Mouse (Mus musculus) activated CD4-positive, CD25-positive, alpha-beta regulatory T cell, adult 4 months (primary cell): ENCODE results near the gene Pts. TPM values are rescaled to one million over a fixed set of nuclear protein-coding genes. Genes with fewer than 3 reads are reported as not detected.

Source experiments
- ATAC-seq: one replicate; pipeline ENCODE4 v1.8.0; 2017
- polyA plus RNA-seq, 2 experiments: library from polyadenylated mRNA; unstranded; fragments of 100-300 nt; shearing (Covaris generic); gene quantifications; one replicate each; pipeline ENCODE4 v1.2.1; 2017

The Pts gene
- polyA plus RNA-seq, 2 experiments from 2014 or later, result 117 to 121 TPM

DNA sequence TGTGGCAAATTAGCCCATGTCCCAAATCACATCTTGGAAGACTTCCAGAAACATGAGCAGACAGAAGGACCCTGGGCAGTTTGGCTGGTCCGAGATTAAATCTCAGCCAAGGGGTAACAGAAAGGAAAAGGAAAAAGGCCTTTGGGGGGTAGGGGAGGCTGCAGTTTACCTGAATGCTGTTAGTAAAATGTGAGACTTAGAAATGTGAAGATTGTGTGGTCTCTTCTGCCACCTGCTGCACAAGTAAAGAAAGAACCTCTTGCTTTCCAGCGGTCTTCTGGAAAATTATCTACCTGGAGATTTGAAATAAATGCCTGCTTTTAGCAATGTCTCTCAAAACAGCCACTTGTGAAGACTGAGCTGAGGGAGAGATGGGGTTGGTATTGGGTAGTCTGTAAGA, 2.4 kb upstream of the Pts start:
- no peak for ATAC-seq

DNA sequence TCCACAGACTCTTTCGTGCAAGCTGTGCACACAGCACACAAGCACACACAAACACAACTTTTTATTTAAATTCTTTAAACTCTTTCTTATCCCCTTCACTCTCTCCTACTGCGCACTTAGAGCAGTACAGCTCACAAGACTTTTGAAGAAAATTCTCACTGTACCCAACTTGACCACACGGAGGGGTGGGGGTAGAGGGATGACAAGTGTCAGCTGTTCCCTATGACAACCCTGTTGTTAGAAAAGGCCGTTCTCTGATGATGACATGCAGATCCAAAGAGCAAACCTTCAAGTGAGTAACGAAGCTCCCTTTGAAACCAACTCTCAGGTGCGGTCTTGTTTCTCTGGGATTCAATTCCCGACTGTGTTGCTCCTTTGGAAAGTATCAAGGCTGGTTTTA, 664 bp downstream of the Pts start:
- ATAC-seq, result no peak

GRCm38 (mm10) chr9:50525585-50525984, 2.9 kb downstream of the Pts start:
- ATAC-seq, result no peak

DNA sequence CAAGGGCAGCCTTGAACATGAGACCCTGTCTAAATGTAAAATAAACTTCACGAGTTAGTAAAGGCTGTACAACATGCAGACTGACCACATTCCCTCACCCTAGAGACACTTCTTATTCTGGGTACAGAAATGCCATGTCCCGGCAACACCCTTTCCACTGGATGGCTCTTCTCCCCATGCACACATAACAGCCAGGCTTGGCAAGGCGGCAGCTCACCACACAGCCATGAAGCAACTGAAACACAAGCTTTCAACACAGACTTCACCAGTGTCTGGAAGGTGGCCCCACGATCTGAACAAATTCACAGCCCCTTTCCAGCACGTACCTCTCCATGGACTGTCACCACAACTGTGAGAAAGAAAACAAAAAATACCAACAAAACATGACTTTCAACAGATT, 3.6 kb downstream of the Pts start:
- no peak for ATAC-seq

GRCm38 (mm10) chr9:50522574-50522973, 6.0 kb downstream of the Pts start:
- no peak for ATAC-seq

- ATAC-seq, result no peak
Observed at GRCm38 (mm10) chr9:50521562-50521961, 7.0 kb downstream of the Pts start.

DNA sequence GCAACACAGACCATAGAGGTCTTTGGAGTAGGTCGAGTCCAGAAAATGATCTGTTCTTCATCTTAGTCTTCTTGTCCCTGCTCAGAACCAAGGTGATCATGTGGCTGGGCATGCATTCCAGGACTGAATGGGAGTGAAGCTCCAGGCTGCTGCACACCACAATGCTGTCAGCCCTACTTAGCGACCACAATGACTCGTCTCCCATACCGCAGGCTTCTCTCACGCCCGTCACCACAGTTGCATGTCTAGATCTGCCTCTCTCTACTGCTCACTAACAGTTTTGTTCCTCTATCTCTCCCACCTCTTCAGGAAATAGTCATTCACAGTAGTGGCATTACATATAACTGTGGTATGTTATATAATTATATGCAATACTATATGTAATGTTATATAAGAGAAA, 7.8 kb downstream of the Pts start:
- ATAC-seq, result no peak

- no peak for ATAC-seq
Observed at GRCm38 (mm10) chr9:50518781-50519180, 9.7 kb downstream of the Pts start.

GRCm38 (mm10) chr9:50515462-50515861, 13.1 kb downstream of the Pts start:
- no peak for ATAC-seq

GRCm38 (mm10) chr9:50507570-50507969, 21.0 kb downstream of the Pts start:
- no peak for ATAC-seq

- ATAC-seq, result no peak
Observed at GRCm38 (mm10) chr9:50505405-50505804, 23.1 kb downstream of the Pts start.

- ATAC-seq, result no peak
Observed at GRCm38 (mm10) chr9:50502949-50503348, 25.6 kb downstream of the Pts start.

DNA sequence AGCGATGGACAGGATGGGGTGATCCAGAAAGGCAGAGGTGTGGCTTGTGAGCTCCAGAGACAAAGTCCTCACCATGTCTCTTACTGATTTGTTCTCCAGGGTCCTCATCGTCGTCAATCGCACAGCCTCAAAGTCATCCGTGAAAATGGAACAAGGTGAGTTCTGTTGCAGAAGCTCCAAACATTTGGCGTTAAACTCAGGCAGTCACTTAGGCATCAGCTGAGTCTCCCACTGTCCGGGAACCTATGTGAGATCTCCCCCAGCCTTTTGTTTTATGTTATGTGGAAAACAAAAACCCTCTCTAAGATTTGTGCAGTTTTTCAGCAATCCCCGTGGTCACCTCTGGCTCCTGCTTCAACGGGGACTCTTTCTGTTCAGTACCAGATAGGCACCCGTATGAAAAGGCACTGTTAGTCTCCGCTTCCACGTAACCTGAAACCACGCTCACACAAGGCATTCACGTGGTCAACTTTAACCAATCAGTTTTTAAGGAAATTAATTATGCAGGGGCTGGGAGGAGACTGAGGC, 27.5 kb downstream of the Pts start:
- no peak for ATAC-seq

DNA sequence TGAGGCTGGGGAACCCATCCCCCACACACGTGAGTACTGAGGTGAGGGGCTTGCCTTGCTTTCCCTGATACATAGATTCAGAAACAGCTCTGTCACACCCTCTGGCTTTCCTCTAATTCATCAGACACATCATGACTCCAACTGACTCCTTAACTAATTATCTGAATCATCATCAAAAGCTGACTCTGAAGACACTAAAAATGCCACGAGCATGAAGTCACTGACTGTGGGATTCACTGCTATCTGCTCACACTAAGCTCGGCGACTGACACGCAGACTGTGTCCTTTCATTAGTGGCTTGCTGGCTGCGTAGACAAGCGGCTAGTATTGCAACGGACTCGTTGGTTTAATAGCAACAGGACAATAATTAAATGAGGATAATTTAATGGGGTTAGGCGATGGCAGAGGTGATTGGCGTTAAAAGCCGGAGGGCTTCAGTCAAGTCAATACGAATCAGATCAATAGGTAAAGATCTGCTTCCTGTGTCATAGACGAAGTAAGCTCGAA, 28.0 kb downstream of the Pts start:
- no peak for ATAC-seq

DNA sequence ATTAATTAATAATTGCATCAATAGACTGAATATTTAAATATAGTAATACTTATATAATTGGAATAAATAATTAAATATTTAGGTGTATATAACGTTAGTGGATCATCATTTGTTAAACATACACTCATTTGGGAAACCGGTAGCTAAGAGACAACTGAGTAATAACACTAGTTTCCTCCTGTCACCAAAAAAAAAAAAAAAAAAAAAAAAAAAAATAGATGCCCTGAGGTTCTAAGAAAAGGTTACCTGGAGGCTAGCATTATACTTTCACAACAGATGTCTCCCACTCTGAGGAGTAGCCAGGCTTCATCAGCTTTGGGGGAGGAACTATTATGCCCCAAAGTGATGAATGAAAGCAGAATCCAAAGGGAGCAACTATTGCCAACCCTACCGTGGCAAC, 28.7 kb downstream of the Pts start:
- no peak for ATAC-seq

DNA sequence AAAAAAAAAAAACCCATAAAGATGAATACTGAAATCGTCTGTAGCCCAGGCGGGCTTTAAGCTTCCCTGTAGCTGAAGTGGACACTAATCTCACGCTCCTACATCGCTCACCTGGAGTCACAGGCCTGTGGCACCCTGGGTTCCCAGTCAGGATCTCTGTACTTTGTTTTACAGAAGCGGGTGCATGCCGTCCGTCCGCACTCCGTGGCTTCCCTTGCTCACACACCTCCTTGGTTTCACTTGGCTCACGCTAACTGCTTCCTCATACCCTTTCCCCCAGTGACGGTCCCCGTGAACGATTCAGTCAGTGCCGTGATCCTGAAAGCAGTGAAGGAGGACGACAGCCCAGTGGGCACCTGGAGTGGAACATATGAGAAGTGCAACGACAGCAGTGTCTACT, 29.7 kb downstream of the Pts start:
- ATAC-seq, result no peak

DNA sequence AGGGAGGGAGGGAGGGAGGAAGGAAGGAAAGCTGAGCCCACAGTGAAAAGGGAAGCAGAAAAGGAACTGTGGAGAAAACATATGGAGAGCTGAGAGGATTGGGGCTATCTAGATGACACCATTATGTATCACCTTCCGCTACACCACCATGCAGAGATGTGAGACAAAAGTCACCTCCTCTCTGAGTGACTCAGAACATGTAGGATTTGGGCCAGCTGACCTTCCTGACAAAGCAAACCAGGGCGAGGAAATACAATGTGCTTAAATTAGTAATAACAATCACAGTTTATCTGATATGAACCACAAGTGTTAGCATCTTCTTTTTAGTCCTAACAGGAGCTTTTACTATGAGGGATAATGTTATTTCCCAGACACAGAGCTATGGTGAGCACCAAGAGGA, 31.0 kb downstream of the Pts start:
- ATAC-seq, result no peak

- no peak for ATAC-seq
Observed at GRCm38 (mm10) chr9:50497076-50497475, 31.4 kb downstream of the Pts start.

GRCm38 (mm10) chr9:50496546-50496945, 32.0 kb downstream of the Pts start:
- ATAC-seq, result no peak

DNA sequence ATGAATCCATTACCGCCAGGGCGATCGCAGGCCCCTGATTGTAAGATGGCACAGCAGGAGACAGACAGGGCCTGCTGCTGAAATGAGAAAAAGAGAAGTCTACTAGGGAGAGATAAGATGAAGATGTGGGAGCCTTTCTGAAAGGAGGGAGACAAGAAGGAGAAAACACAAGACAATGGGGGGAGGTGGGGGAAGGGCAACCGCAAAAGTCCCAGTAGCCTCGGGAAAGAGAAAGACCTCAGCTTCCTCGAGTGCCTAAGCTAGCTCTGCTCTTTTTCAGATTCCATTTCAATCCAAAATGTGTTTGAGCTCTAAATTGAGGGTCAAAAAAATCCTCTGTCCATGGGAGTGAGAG, 32.4 kb downstream of the Pts start:
- no peak for ATAC-seq

DNA sequence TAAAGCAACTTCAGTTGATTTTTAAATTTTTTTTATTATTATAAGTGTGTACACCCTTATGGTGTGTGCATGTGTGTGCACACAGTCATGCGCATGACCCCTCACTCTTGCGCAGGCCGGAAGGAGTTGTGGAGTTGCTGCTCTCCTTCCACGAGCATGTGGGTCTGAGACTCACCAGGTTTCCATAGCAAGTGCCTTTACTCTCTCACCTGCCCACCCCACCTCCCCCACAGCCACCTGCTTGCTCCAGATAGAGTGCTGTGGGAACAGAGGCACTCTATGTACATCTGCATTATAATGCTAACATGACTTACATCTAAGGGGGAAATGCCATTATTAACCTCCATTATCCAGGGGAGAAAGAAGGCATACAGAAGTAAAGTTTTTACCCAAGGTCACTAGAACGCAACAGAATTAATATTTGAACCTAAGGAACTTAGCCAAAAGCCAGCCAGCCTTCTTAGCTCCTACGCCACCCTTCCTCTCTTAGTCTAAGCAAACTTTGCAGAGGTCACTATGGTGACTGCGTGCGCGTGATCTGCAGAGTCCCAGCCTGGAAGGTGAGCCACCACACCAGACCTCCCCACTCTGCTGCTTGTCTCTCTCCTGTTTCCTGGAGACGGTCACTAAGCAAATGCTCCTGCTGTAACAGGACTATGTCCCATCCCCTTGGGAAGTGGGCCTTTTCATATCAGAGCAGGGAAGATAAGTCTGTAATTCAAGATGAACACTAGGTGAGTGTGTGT, 32.9 kb downstream of the Pts start:
- ATAC-seq, result no peak

- no peak for ATAC-seq
Observed at GRCm38 (mm10) chr9:50494311-50494710, 34.2 kb downstream of the Pts start, which contains the start of gene Plet1. TSS of gene Plet1 (plus strand) at chr9:50494525.

DNA sequence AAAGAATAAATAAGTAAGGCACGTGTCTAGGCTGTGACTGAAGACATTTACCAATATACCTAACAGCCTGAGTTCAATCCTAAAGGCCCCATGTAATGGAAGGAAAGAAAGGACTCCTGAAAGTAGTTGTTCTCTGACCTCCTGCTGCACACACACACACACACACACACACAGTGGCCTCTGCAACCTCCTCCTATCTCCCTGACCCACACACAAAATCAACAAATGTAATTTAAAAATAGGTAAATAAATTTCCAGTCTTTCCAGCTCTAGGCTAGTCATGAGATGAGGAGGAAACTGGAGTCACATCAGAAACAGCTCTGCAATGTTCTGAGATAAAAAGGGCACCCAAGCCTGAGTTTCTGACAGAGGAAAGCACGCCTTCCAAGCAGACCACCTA, 34.7 kb downstream of the Pts start:
- ATAC-seq, result no peak

DNA sequence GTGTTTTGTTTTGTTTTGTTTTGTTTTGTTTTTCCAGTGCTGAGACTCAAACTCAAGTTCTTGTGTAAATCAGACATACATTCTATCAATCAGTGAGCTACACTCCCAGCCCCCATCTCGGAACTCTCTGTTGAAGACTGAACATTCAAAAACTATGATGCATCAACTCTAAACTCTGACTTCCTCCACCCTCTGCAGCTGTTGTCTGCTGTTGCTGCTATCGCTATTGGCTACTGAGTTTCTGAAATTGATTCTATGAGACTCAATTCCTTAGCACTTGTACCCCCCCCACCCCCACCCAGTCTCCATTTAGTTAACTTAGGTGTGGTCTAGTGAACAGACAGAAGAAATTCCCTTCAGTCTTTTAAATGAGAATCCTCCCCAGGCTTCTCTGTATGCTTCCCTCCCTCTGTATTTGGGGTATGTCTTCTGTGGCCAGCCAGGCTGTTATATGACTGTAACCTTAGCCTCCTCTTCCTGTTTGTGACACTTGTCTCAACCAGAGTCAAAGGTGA, 36.9 kb downstream of the Pts start:
- no peak for ATAC-seq

DNA sequence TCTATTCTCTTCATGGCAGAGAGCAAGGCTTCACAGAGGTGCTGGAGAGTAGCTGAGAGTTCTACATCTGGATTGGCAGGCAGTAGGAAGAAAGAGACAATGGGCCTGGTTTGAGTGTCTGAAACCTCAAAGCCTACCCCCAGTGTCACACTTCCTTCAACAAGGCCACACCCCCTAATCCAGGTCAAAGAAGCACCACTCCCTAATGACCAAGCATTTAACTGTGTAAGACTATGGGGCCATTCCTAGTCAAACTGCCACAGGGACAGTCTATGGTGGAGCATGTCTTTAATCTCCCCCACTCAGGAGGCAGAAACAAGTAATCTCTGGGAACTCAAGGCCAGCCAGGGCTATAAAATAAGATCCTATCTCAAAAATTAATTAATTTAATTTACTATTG, 37.7 kb downstream of the Pts start:
- no peak for ATAC-seq
